Mouse (Mus musculus) hindbrain, embryonic 15.5 days (tissue): ENCODE measurements around the gene Prrt1. TPM values are rescaled to one million over a fixed set of nuclear protein-coding genes. Genes with fewer than 3 reads are reported as not detected.

Experiments
- ATAC-seq: fragments of 200-750 bp; cut with Nextera tagmentation; 2 replicates; pipeline ENCODE4 v1.8.0; 2017; ENCODE audit warnings: low read depth, moderate number of reproducible peaks, moderate TSS enrichment; ENCODE audit not compliant: low FRiP score
- H3K27ac ChIP-seq: fragments of 300-500 bp; sonication (generic); replicated peaks from 2 replicates; pipeline ENCODE4 v1.5.1; 2015; ENCODE audit warnings: mild to moderate bottlenecking, inconsistent platforms
- H3K27me3 ChIP-seq: fragments of 300-500 bp; sonication (generic); 2 replicates; pipeline ENCODE4 v1.6.1; 2015; ENCODE audit warnings: control low read depth, inconsistent platforms
- H3K36me3 ChIP-seq: fragments of 300-500 bp; sonication (generic); 2 replicates; pipeline ENCODE4 v1.6.1; 2015; ENCODE audit warnings: control low read depth, inconsistent platforms
- H3K4me1 ChIP-seq: fragments of 300-500 bp; sonication (generic); replicated peaks from 2 replicates; pipeline ENCODE4 v1.6.1; 2015; ENCODE audit warnings: control low read depth, inconsistent platforms
- H3K4me2 ChIP-seq: fragments of 300-500 bp; sonication (generic); 2 replicates; pipeline ENCODE4 v1.6.1; 2015; ENCODE audit warnings: moderate library complexity, mild to moderate bottlenecking, inconsistent platforms
- H3K4me3 ChIP-seq: fragments of 300-500 bp; sonication (generic); 2 replicates; pipeline ENCODE4 v1.5.1; 2015; ENCODE audit warnings: mild to moderate bottlenecking, inconsistent platforms
- H3K9ac ChIP-seq: fragments of 300-500 bp; sonication (generic); 2 replicates; pipeline ENCODE4 v1.6.1; 2015; ENCODE audit warnings: inconsistent platforms
- H3K9me3 ChIP-seq: fragments of 300-500 bp; sonication (generic); 2 replicates; pipeline ENCODE4 v1.6.1; 2016; ENCODE audit warnings: control low read depth, inconsistent platforms
- WGBS: fragments of 180-500 bp; shearing (Covaris S2); methylation state at CpG from one replicate; pipeline ENCODE4 v1.1.7; 2015; 5-methylcytosine and 5-hydroxymethylcytosine counted together
- polyA plus RNA-seq: library from polyadenylated mRNA; unstranded; fragments of >200 nt; fragmentation: Nextera tagmentation; extraction: Ambion mirVana; gene quantifications from 2 replicates; pipeline ENCODE4 v1.2.1, GENCODE M21; 2015

Gene Prrt1
- polyA plus RNA-seq, 1 experiment from 2014 or later = 9.8 TPM

GRCm38 (mm10) chr17:34623161-34623560 lies 6.2 kb upstream of the Prrt1 start:
- WGBS = 83% methylated on average over 9 of the region's 9 CpGs
- no peak for ATAC-seq
- H3K9me3 ChIP-seq = no peaks in the 10 kb centered on the region
- H3K36me3 ChIP-seq = peaks cover 21% of the 10 kb centered on the region
- H3K9ac ChIP-seq = no peak overlapping the region
- no peak overlapping the region for H3K4me2 ChIP-seq
- no peaks in the 10 kb centered on the region for H3K27me3 ChIP-seq
- no peak overlapping the region for H3K4me3 ChIP-seq
- H3K27ac ChIP-seq = no peak overlapping the region
- H3K4me1 ChIP-seq = peaks cover 23% of the 10 kb centered on the region

DNA sequence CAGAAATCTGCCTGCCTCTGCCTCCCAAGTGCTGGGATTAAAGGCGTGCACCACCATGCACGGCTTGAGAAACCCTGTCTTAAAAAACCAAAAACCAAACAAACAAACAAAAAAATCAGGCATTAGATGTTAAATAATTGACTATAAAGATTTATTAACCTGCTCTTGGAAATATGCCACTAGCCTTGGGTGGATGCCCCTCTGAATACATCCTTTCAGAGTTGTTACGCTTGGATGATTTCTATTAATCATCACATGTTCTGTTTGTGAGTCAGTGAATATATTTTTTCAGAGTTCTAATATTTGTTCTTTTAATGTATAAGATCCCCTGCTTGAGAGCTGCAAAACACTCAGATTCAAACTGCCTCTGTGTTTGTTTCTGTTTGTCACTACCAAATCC lies 4.4 kb upstream of the Prrt1 start:
- no peak overlapping the region for H3K9ac ChIP-seq
- 93% methylated on average over 3 of the region's 3 CpGs for WGBS

GRCm38 (mm10) chr17:34626062-34626772 lies 3.1 kb upstream of the Prrt1 start:
- Histone ChIP-seq H3K4me3 (peak overlapping the region; percentile 85), H3K27ac (peak overlapping the region; percentile 94), H3K9me3 (no peaks in the 10 kb centered on the region), H3K36me3 (peaks cover 21% of the 10 kb centered on the region), H3K4me1 (peaks cover 53% of the 10 kb centered on the region), H3K4me2 (peak overlapping the region; percentile 96), H3K9ac (peak overlapping the region; percentile 70), H3K27me3 (0 out of 2 replicates have a peak, but pooled peaks cover under 1% of the 10 kb centered on the region)
- WGBS = 50% methylated on average over 16 of the region's 16 CpGs
- no peak for ATAC-seq

More for the DNA sequence above, 4.4 kb upstream of the Prrt1 start:
- H3K27ac ChIP-seq = no peak overlapping the region
- H3K4me3 ChIP-seq = no peak overlapping the region
- ATAC-seq = no peak
- H3K4me1 ChIP-seq = peaks cover 41% of the 10 kb centered on the region
- H3K36me3 ChIP-seq = peaks cover 21% of the 10 kb centered on the region
- no peaks in the 10 kb centered on the region for H3K27me3 ChIP-seq
- no peak overlapping the region for H3K4me2 ChIP-seq
- H3K9me3 ChIP-seq = no peaks in the 10 kb centered on the region

DNA sequence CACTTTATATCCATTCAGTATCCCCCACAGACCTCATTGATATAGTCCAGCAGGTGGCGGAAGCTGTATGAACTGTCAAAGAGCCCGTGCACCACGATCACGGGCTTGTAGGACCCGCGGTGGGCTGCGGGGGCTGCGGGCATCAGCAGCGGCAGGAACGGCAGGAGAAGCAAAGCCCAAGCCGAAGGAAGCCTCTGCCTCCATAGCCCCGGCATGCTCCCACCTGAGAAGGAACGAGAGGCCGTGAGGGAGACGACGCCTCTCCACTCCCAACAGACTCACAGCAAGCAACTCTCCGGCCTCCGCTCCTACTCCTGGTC lies 2.6 kb upstream of the Prrt1 start:
- peaks cover 58% of the 10 kb centered on the region for H3K4me1 ChIP-seq
- H3K27ac ChIP-seq = peak overlapping the region; percentile 94
- H3K9ac ChIP-seq = peak overlapping the region; percentile 70
- ATAC-seq = peak; percentile 24
- under 1% methylated on average over 18 of the region's 18 CpGs for WGBS
- H3K27me3 ChIP-seq = peaks cover 5% of the 10 kb centered on the region
- H3K4me2 ChIP-seq = peak overlapping the region; percentile 96
- no peaks in the 10 kb centered on the region for H3K9me3 ChIP-seq
- peaks cover 17% of the 10 kb centered on the region for H3K36me3 ChIP-seq
- peak overlapping the region; percentile 85 for H3K4me3 ChIP-seq

- H3K27ac ChIP-seq = peak overlapping the region; percentile 94
- under 1% methylated on average over 42 of the region's 45 CpGs for WGBS
- peak; percentile 81 for ATAC-seq
- peak overlapping the region; percentile 85 for H3K4me3 ChIP-seq
- H3K4me1 ChIP-seq = peaks cover 64% of the 10 kb centered on the region
- H3K9ac ChIP-seq = peak overlapping the region; percentile 70
- H3K27me3 ChIP-seq = peaks cover 7% of the 10 kb centered on the region
- no peaks in the 10 kb centered on the region for H3K9me3 ChIP-seq
- H3K36me3 ChIP-seq = peaks cover 13% of the 10 kb centered on the region; the same call in 1 of the 2 replicates
- H3K4me2 ChIP-seq = peak overlapping the region; percentile 96
Observed at GRCm38 (mm10) chr17:34627093-34627942, 2.0 kb upstream of the Prrt1 start.

DNA sequence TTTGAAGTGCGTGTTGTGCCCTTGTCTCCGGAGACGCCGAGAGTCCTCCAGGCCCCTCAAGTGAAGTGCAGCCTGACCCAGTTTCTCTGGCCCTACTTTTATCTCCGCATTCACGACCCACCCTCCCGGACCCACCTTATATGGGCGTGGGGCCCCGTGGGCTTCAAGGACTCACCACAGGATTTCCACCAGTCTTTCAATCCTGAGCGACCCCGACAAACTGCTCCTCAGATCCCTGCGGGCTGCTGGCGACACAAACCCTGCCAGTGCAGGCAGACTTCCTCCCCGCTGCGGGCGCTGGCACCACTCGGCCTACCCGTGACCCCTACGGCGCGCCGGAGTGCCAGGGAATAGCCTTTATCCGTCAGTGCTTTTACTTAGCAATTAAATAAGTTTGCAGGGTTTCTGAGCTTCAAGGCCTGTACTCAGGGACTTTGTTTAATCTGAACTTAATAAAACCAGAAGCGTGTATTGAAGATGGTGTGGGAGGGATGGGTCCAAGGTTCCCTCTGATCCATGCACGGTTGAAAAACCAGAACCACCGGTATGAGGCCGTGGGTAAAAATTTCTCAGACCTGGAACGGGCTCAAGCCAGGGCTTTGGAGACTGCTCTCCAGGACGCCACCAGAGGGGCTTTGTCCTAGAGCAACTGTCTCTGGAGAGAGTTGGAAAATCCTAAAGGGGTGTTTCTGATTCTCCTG lies 1.2 kb upstream of the Prrt1 start, which contains the start of gene Ppt2:
Gene Ppt2 (minus strand): TSS at position 568 of the 701 bp plus-strand sequence.
- Histone ChIP-seq H3K27ac (peak within 1 kb of the TSS; percentile 94), H3K4me3 (peak within 1 kb of the TSS; percentile 85), H3K9ac (peak within 1 kb of the TSS; percentile 70), H3K9me3 (no peaks in the 10 kb centered on the region), H3K4me1 (peaks cover 67% of the 10 kb centered on the region), H3K27me3 (peaks cover 7% of the 10 kb centered on the region), H3K36me3 (peaks cover 6% of the 10 kb centered on the region; the same call in 1 of the 2 replicates), H3K4me2 (peak within 1 kb of the TSS; percentile 96)
- ATAC-seq = no peak
- 5% methylated on average over 29 of the region's 29 CpGs for WGBS

- 24% methylated on average over 5 of the region's 5 CpGs for WGBS
- H3K27ac ChIP-seq = peak overlapping the region; percentile 94
- H3K4me2 ChIP-seq = peak overlapping the region; percentile 96
- 0 out of 2 replicates have a peak, but pooled peaks cover 6% of the 10 kb centered on the region for H3K36me3 ChIP-seq
- ATAC-seq = no peak
- peaks cover 67% of the 10 kb centered on the region for H3K4me1 ChIP-seq
- peaks cover 12% of the 10 kb centered on the region for H3K27me3 ChIP-seq
- peak overlapping the region; percentile 85 for H3K4me3 ChIP-seq
- H3K9ac ChIP-seq = peak overlapping the region; percentile 70; the same call in 1 of the 2 replicates
- H3K9me3 ChIP-seq = no peaks in the 10 kb centered on the region
Observed at GRCm38 (mm10) chr17:34628644-34628967, 727 bp upstream of the Prrt1 start.

DNA sequence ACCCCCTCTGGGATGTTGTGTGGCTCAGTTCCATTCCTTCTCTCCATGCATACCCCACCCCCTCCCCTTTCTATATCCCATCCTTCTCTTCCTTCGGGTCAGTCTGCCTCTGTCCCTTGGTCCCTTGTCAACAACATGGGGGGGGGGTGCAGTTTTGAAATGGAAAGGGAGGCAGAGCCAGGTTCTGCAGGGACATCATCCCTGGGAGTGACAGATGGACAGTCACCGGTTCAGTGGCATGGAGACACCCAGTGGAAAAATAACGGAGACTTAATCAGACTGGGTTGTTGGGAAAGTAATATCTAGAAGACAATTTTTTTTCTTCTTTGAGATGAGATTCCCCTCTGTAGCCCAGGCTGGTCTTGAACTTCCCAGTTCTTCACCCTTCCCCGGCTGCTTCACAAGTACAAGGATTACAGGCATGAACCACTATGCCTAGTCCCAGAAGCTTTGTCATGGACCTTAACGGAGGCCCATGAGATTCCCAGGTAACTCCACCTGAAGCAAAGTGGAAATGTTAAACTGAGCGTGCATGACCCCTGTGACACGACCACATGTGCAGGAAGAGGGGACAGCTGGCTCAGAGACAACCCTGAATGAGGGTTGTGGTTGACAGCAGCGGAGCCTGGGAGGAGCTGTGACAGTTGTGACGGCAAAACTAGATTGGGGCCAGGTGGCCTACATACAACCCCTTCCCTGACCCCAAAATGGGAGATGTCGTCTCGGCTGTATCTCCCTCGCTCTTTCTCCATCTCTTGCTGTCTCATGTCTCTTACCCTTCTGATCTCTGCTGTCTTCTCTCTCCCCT lies 667 bp downstream of the Prrt1 start:
- Histone ChIP-seq H3K4me1 (peaks cover 67% of the 10 kb centered on the region), H3K36me3 (0 out of 2 replicates have a peak, but pooled peaks cover 4% of the 10 kb centered on the region), H3K27me3 (peaks cover 13% of the 10 kb centered on the region), H3K4me3 (peak overlapping the region; percentile 85), H3K9ac (peak overlapping the region; percentile 50), H3K9me3 (no peaks in the 10 kb centered on the region), H3K27ac (peak overlapping the region; percentile 94; the same call in 1 of the 2 replicates), H3K4me2 (peak overlapping the region; percentile 96)
- ATAC-seq = no peak
- 13% methylated on average over 12 of the region's 12 CpGs for WGBS

DNA sequence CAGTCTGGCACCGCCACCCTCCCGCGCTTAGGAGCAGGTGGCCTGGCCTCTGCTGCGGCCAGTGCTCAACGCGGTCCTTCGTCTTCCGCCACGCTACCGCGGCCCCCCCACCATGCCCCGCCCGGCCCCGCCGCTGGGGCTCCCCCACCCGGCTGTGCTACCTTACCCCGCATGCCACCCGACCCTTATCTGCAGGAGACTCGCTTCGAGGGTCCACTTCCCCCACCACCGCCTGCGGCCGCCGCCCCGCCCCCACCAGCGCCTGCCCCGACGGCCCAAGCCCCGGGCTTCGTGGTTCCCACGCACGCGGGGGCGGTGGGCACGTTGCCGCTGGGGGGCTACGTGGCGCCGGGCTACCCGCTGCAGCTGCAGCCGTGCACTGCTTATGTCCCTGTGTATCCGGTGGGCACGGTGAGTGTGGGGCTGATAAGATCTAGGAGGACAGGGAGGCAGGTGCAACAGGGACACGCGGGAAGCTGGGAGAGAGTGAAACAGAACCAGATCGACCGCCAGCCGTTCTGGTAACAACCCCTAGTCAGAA lies 1.5 kb downstream of the Prrt1 start:
- WGBS = 2% methylated on average over 47 of the region's 48 CpGs
- Histone ChIP-seq H3K4me2 (peak overlapping the region; percentile 96), H3K36me3 (no peaks in the 10 kb centered on the region), H3K4me3 (peak overlapping the region; percentile 85), H3K4me1 (peaks cover 60% of the 10 kb centered on the region), H3K9me3 (no peaks in the 10 kb centered on the region), H3K27ac (no peak overlapping the region), H3K27me3 (peaks cover 13% of the 10 kb centered on the region), H3K9ac (peak overlapping the region; percentile 50)
- ATAC-seq = no peak

GRCm38 (mm10) chr17:34631647-34632046 lies 2.3 kb downstream of the Prrt1 start:
- H3K9me3 ChIP-seq = no peaks in the 10 kb centered on the region
- no peak for ATAC-seq
- peaks cover 13% of the 10 kb centered on the region for H3K27me3 ChIP-seq

GRCm38 (mm10) chr17:34632261-34632691 lies 2.9 kb downstream of the Prrt1 start:
- no peaks in the 10 kb centered on the region for H3K36me3 ChIP-seq
- WGBS = 2% methylated on average over 26 of the region's 26 CpGs

More at GRCm38 (mm10) chr17:34631647-34632046, 2.3 kb downstream of the Prrt1 start:
- peak overlapping the region; percentile 40 for H3K9ac ChIP-seq
- no peaks in the 10 kb centered on the region for H3K36me3 ChIP-seq
- H3K27ac ChIP-seq = no peak overlapping the region
- peak overlapping the region; percentile 85 for H3K4me3 ChIP-seq
- peaks cover 52% of the 10 kb centered on the region for H3K4me1 ChIP-seq
- WGBS = 6% methylated on average over 12 of the region's 12 CpGs
- peak overlapping the region; percentile 96 for H3K4me2 ChIP-seq

More at GRCm38 (mm10) chr17:34632261-34632691, 2.9 kb downstream of the Prrt1 start:
- H3K4me2 ChIP-seq = peak overlapping the region; percentile 96
- peak overlapping the region; percentile 85 for H3K4me3 ChIP-seq
- H3K27me3 ChIP-seq = peaks cover 13% of the 10 kb centered on the region
- H3K4me1 ChIP-seq = peaks cover 50% of the 10 kb centered on the region
- no peak overlapping the region; the same call in 1 of the 2 replicates for H3K27ac ChIP-seq
- H3K9me3 ChIP-seq = no peaks in the 10 kb centered on the region
- peak overlapping the region; percentile 40; the same call in 1 of the 2 replicates for H3K9ac ChIP-seq
- ATAC-seq = no peak
